Mouse (Mus musculus) embryonic facial prominence, embryonic 15.5 days (tissue): Measurements from ENCODE around the gene Rab14. TPM values are rescaled to one million over a fixed set of nuclear protein-coding genes. Genes with fewer than 3 reads are reported as not detected.

ENCODE experiments used
- ATAC-seq: fragments of 200-750 bp; cut with Nextera tagmentation; 2 replicates; pipeline ENCODE4 v1.8.0; 2017; ENCODE audit warnings: low read depth, moderate TSS enrichment; ENCODE audit not compliant: insufficient number of reproducible peaks, low FRiP score, low TSS enrichment
- H3K27ac ChIP-seq: fragments of 300-500 bp; sonication (generic); replicated peaks from 2 replicates; pipeline ENCODE4 v1.5.1; 2015; ENCODE audit warnings: mild to moderate bottlenecking, inconsistent platforms
- H3K27me3 ChIP-seq: fragments of 300-500 bp; sonication (generic); 2 replicates; pipeline ENCODE4 v1.6.1; 2015; ENCODE audit warnings: inconsistent platforms
- H3K36me3 ChIP-seq: fragments of 300-500 bp; sonication (generic); 2 replicates; pipeline ENCODE4 v1.6.1; 2015; ENCODE audit warnings: mild to moderate bottlenecking, inconsistent platforms
- H3K4me1 ChIP-seq: fragments of 300-500 bp; sonication (generic); 2 replicates; pipeline ENCODE4 v1.6.1; 2015; ENCODE audit warnings: inconsistent platforms
- H3K4me2 ChIP-seq: fragments of 300-500 bp; sonication (generic); replicated peaks from 2 replicates; pipeline ENCODE4 v1.6.1; 2015; ENCODE audit warnings: mild to moderate bottlenecking, inconsistent platforms
- H3K4me3 ChIP-seq: fragments of 300-500 bp; sonication (generic); replicated peaks from 2 replicates; pipeline ENCODE4 v1.5.1; 2015; ENCODE audit warnings: mild to moderate bottlenecking, inconsistent platforms
- H3K9ac ChIP-seq: fragments of 300-500 bp; sonication (generic); 2 replicates; pipeline ENCODE4 v1.6.1; 2015; ENCODE audit warnings: inconsistent platforms
- H3K9me3 ChIP-seq: fragments of 300-500 bp; sonication (generic); replicated peaks from 2 replicates; pipeline ENCODE4 v1.6.1; 2016; ENCODE audit warnings: inconsistent platforms
- WGBS: fragments of 180-500 bp; shearing (Covaris S2); methylation state at CpG from one replicate; pipeline ENCODE4 v1.1.7; 2015; 5-methylcytosine and 5-hydroxymethylcytosine counted together
- polyA plus RNA-seq: library from polyadenylated mRNA; unstranded; fragments of >200 nt; fragmentation: Nextera tagmentation; extraction: Ambion mirVana; gene quantifications from 2 replicates; pipeline ENCODE4 v1.2.1, GENCODE M21; 2015

Gene Rab14
- polyA plus RNA-seq, 1 experiment from 2014 or later: 352 TPM

DNA sequence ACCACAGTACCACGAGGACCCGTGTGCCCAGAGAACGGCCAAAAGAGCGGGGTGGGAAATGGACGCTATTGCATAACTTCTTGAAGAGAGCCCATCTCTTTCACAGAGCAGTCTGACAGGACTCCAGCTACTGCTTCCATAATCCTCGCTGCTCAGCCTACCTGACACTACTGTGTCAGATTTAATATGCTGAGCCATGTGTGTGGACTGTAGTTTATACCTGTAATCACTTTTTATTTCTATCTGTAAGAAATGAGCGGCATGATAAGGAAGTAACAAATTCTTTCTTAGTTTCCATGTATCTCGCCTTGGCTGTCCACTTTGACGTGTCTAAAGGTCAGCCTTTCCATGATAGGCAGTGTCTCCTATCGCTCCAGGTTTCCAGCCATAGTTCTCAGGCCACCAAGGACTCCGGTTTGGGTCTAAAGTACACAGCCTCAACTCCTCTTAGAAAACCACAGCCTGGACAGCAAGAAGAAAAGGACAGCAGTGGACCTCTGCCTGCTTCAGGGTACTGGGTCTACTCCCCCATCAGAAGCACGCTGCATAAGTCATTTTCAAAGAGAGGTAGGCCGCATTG lies 49.5 kb downstream of the Rab14 start:
- Histone ChIP-seq H3K9ac (no peak overlapping the region), H3K27ac (no peak overlapping the region), H3K27me3 (no peaks in the 10 kb centered on the region), H3K4me3 (no peak overlapping the region), H3K4me2 (no peak overlapping the region), H3K4me1 (no peaks in the 10 kb centered on the region), H3K9me3 (no peaks in the 10 kb centered on the region), H3K36me3 (peaks cover 95% of the 10 kb centered on the region)
- 94% methylated on average over 13 of the region's 13 CpGs for WGBS
- no peak for ATAC-seq

- H3K4me3 ChIP-seq: no peak overlapping the region
- WGBS: 91% methylated on average over 10 of the region's 10 CpGs
These were observed 52.1 kb downstream of the Rab14 start for GRCm38 (mm10) chr2:35148806-35149205.

GRCm38 (mm10) chr2:35141673-35142072 lies 59.2 kb downstream of the Rab14 start:
- H3K36me3 ChIP-seq: peaks cover 89% of the 10 kb centered on the region
- no peaks in the 10 kb centered on the region for H3K9me3 ChIP-seq
- H3K4me2 ChIP-seq: no peak overlapping the region
- no peaks in the 10 kb centered on the region for H3K4me1 ChIP-seq
- no peak overlapping the region for H3K4me3 ChIP-seq
- no peaks in the 10 kb centered on the region for H3K27me3 ChIP-seq
- no peak overlapping the region for H3K27ac ChIP-seq
- WGBS: 94% methylated on average over 3 of the region's 3 CpGs
- no peak overlapping the region for H3K9ac ChIP-seq
- ATAC-seq: no peak

More at GRCm38 (mm10) chr2:35148806-35149205, 52.1 kb downstream of the Rab14 start:
- peaks cover 90% of the 10 kb centered on the region for H3K36me3 ChIP-seq
- H3K4me1 ChIP-seq: no peaks in the 10 kb centered on the region
- no peak for ATAC-seq
- H3K9me3 ChIP-seq: no peaks in the 10 kb centered on the region
- H3K9ac ChIP-seq: no peak overlapping the region
- H3K4me2 ChIP-seq: no peak overlapping the region
- no peak overlapping the region for H3K27ac ChIP-seq
- no peaks in the 10 kb centered on the region for H3K27me3 ChIP-seq

GRCm38 (mm10) chr2:35138576-35138975 lies 62.3 kb downstream of the Rab14 start:
- Histone ChIP-seq H3K4me1 (no peaks in the 10 kb centered on the region), H3K36me3 (peaks cover 74% of the 10 kb centered on the region)

DNA sequence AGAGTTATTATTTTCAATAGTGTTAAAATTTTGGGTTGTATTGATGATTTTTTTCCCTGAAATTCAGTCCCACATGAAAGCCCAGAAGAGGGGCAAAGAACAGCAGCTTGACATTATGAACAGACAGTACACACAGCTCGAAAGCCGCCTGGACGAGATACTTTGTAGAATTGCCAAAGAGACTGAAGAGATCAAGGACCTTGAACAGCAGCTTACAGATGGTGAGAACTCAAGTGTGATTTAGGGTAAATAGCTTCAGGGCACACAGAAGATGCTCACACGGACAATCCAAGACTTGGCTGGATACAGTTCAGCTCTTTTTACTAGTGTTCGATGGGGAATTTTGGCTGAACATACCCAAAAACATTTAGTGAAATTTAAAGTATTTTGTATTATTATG lies 67.0 kb downstream of the Rab14 start:
- no peaks in the 10 kb centered on the region for H3K27me3 ChIP-seq
- no peak overlapping the region for H3K9ac ChIP-seq
- no peak for ATAC-seq
- no peak overlapping the region for H3K4me2 ChIP-seq
- H3K36me3 ChIP-seq: peaks cover 32% of the 10 kb centered on the region
- H3K9me3 ChIP-seq: no peaks in the 10 kb centered on the region
- no peak overlapping the region for H3K4me3 ChIP-seq
- WGBS: 59% methylated on average over 5 of the region's 5 CpGs
- peaks cover 3% of the 10 kb centered on the region for H3K4me1 ChIP-seq
- H3K27ac ChIP-seq: no peak overlapping the region

More at GRCm38 (mm10) chr2:35138576-35138975, 62.3 kb downstream of the Rab14 start:
- no peaks in the 10 kb centered on the region for H3K9me3 ChIP-seq
- no peak overlapping the region for H3K27ac ChIP-seq
- no peak overlapping the region for H3K9ac ChIP-seq
- no peaks in the 10 kb centered on the region for H3K27me3 ChIP-seq
- no peak overlapping the region for H3K4me3 ChIP-seq
- no peak for ATAC-seq
- H3K4me2 ChIP-seq: no peak overlapping the region
- 90% methylated on average over 1 of the region's 1 CpGs for WGBS

GRCm38 (mm10) chr2:35132662-35133055 lies 68.3 kb downstream of the Rab14 start:
- H3K9me3 ChIP-seq: no peaks in the 10 kb centered on the region
- H3K36me3 ChIP-seq: peaks cover 20% of the 10 kb centered on the region
- H3K4me2 ChIP-seq: peak overlapping the region; percentile 66
- peak overlapping the region; percentile 57 for H3K4me3 ChIP-seq
- H3K9ac ChIP-seq: peak overlapping the region; percentile 28
- peak overlapping the region; percentile 92 for H3K27ac ChIP-seq
- no peaks in the 10 kb centered on the region for H3K27me3 ChIP-seq
- WGBS: 1% methylated on average over 5 of the region's 5 CpGs
- no peak for ATAC-seq
- H3K4me1 ChIP-seq: peaks cover 3% of the 10 kb centered on the region

DNA sequence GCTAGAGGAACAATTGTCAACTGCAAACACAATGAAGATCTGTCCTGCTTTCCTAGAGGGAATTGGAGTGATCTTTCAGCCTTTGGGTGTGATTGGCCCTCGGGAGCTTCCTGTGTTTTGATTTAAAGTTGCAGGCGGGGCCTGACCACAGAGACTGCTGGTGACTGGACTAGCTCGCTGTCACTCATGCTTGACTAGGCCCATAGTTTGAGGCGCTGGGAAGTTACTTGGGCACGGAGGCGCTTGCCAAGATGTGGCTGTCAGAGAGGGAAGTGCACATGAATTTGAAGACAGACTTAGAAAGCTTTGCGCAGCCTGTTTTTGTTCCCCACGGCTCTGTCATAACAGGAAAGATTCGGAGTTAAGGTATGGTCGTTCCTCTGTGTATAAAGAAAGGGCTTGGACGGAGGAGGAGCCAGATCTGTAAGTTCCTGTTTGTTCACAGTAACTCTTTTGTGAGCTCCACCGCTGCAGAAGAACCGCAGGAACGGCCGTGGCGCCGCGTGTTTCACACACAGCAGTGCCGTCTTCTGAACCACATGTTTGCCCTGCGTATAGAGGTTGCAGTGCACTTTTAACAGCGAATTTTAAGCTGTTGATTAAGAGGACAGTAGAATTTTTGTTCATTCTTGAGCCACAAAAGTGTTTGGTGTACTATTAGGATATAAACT lies 68.8 kb downstream of the Rab14 start:
- peaks cover 3% of the 10 kb centered on the region for H3K4me1 ChIP-seq
- ATAC-seq: peak; percentile 99
- peak overlapping the region; percentile 92 for H3K27ac ChIP-seq
- no peaks in the 10 kb centered on the region for H3K27me3 ChIP-seq
- H3K4me3 ChIP-seq: peak overlapping the region; percentile 57
- no peaks in the 10 kb centered on the region for H3K9me3 ChIP-seq
- peak overlapping the region; percentile 66 for H3K4me2 ChIP-seq
- under 1% methylated on average over 21 of the region's 21 CpGs for whole genome bisulfite sequencing
- H3K9ac ChIP-seq: peak overlapping the region; percentile 28
- peaks cover 17% of the 10 kb centered on the region for H3K36me3 ChIP-seq

GRCm38 (mm10) chr2:35131491-35131890 lies 69.4 kb downstream of the Rab14 start:
- H3K27me3 ChIP-seq: no peaks in the 10 kb centered on the region
- H3K9me3 ChIP-seq: no peaks in the 10 kb centered on the region
- peak overlapping the region; percentile 57 for H3K4me3 ChIP-seq
- no peak overlapping the region for H3K9ac ChIP-seq
- H3K36me3 ChIP-seq: peaks cover 14% of the 10 kb centered on the region; the same call in 1 of the 2 replicates
- H3K4me2 ChIP-seq: peak overlapping the region; percentile 66
- H3K4me1 ChIP-seq: peaks cover 3% of the 10 kb centered on the region
- peak overlapping the region; percentile 92 for H3K27ac ChIP-seq
- no peak for ATAC-seq

Other genes with a start within 250 kb of the Rab14 start
- gene Traf1, start 239.3 kb downstream of the Rab14 start, polyA plus RNA-seq: 4.5 and 5.9 TPM in 2 replicates
- 0.37 TPM in 1 of 2 replicates, not detected in the other for gene Hc, start 139.7 kb downstream of the Rab14 start, polyA plus RNA-seq
- gene AI182371, start 99.6 kb downstream of the Rab14 start, polyA plus RNA-seq: 0.30 and 0.40 TPM in 2 replicates
- 23.3 and 24.3 TPM in 2 replicates for gene Cntrl, start 91.6 kb downstream of the Rab14 start, polyA plus RNA-seq
- gene Gsn, start 55.3 kb upstream of the Rab14 start, polyA plus RNA-seq: 327 and 340 TPM in 2 replicates
- 32.1 and 37.3 TPM in 2 replicates for gene Stom, start 135.9 kb upstream of the Rab14 start, polyA plus RNA-seq
- not detected in 2 replicates for gene 4930568D16Rik, start 166.6 kb upstream of the Rab14 start, polyA plus RNA-seq
- not detected in 2 replicates for gene 4930402F06Rik, start 196.1 kb upstream of the Rab14 start, polyA plus RNA-seq